Mouse (Mus musculus) olfactory bulb, adult 2 months (tissue): ENCODE measurements around the gene Ankrd13d.

Experiments used
- CTCF ChIP-seq: fragments of 200-500 bp; IDR thresholded peaks from 2 replicates; pipeline ENCODE4 v1.5.1; 2012; ENCODE audit warnings: low read depth, mild to moderate bottlenecking, low read length, moderate library complexity; ENCODE audit not compliant: insufficient read depth
- POLR2A ChIP-seq: fragments of 200-500 bp; IDR thresholded peaks from 2 replicates; pipeline ENCODE4 v1.6.1; 2012; ENCODE audit warnings: mild to moderate bottlenecking, low read depth, low read length, moderate library complexity; ENCODE audit not compliant: insufficient read depth

GRCm38 (mm10) chr19:4264171-4264780 is 18.7 kb downstream of the Ankrd13d start:
- TF ChIP-seq CTCF: no peak
- no peak for TF ChIP-seq POLR2A
